Mouse (Mus musculus): ENCODE data around the gene Akap9. TPM values are rescaled to one million over a fixed set of nuclear protein-coding genes. Genes with fewer than 3 reads are reported as not detected.
"Not testable (repeated sequence)": the region's sequence is repeated elsewhere in the genome, so short reads cannot be mapped to it uniquely, and the experiment has no call there.

The Akap9 gene
- polyA plus RNA-seq, 1 experiment from 2014 or later: 130 TPM

GRCm38 (mm10) chr5:4101770-4102169 is 173.9 kb downstream of the Akap9 start:
- Histone ChIP-seq H3K27me3 (ENCODE audit: control insufficient read depth, insufficient read depth, low read length) (no peaks in the 10 kb centered on the region), H3K4me1 (ENCODE audit: control insufficient read depth, insufficient read depth, low read length) (no peaks in the 10 kb centered on the region), H3K36me3 (ENCODE audit: control insufficient read depth, insufficient read depth, low read length) (peaks cover 11% of the 10 kb centered on the region), H3K4me2 (ENCODE audit: low read depth, severe bottlenecking) (no peak overlapping the region), H3K9ac (ENCODE audit: low read length) (no peak overlapping the region), H3K9me3 (ENCODE audit: control insufficient read depth, low read length) (no peaks in the 10 kb centered on the region), H3K4me3 (ENCODE audit: low read depth, low read length) (no peak overlapping the region), H3K27ac (replicated peaks; ENCODE audit: low read depth, low read length) (no peak overlapping the region)
- DNase-seq (ENCODE audit: low spot score): no peak
- 88% methylated on average over 2 of the region's 2 CpGs for WGBS
- ATAC-seq (ENCODE audit: insufficient number of reproducible peaks, low FRiP score, low TSS enrichment, low read depth): no peak

GRCm38 (mm10) chr5:4103626-4104340 is 175.9 kb downstream of the Akap9 start:
- H3K27me3 ChIP-seq (ENCODE audit: control insufficient read depth, insufficient read depth, low read length): no peaks in the 10 kb centered on the region
- no peaks in the 10 kb centered on the region for H3K4me1 ChIP-seq (ENCODE audit: control insufficient read depth, insufficient read depth, low read length)
- H3K4me3 ChIP-seq (ENCODE audit: low read depth, low read length): peak overlapping the region; percentile 96
- H3K9me3 ChIP-seq (ENCODE audit: control insufficient read depth, low read length): no peaks in the 10 kb centered on the region
- peak overlapping the region; percentile 87 for H3K9ac ChIP-seq (ENCODE audit: low read length)
- H3K4me2 ChIP-seq (ENCODE audit: low read depth, severe bottlenecking): peak overlapping the region; percentile 53
- no peak for DNase-seq (ENCODE audit: low spot score)
- peak overlapping the region; percentile 88 for H3K27ac ChIP-seq (replicated peaks; ENCODE audit: low read depth, low read length)
- peak; percentile 65 for ATAC-seq (ENCODE audit: insufficient number of reproducible peaks, low FRiP score, low TSS enrichment, low read depth)
- peaks cover 11% of the 10 kb centered on the region for H3K36me3 ChIP-seq (ENCODE audit: control insufficient read depth, insufficient read depth, low read length)
- WGBS: under 1% methylated on average over 41 of the region's 41 CpGs

GRCm38 (mm10) chr5:4104341-4105040 is 176.6 kb downstream of the Akap9 start, which contains the start of gene Cyp51:
Gene Cyp51, minus strand, starts transcription at chr5:4104746.
- Histone ChIP-seq H3K4me1 (ENCODE audit: control insufficient read depth, insufficient read depth, low read length) (no peaks in the 10 kb centered on the region), H3K36me3 (ENCODE audit: control insufficient read depth, insufficient read depth, low read length) (peaks cover 8% of the 10 kb centered on the region), H3K9me3 (ENCODE audit: control insufficient read depth, low read length) (no peaks in the 10 kb centered on the region), H3K4me3 (ENCODE audit: low read depth, low read length) (peak within 1 kb of the TSS; percentile 96), H3K4me2 (ENCODE audit: low read depth, severe bottlenecking) (peak within 1 kb of the TSS; percentile 53), H3K27me3 (ENCODE audit: control insufficient read depth, insufficient read depth, low read length) (no peaks in the 10 kb centered on the region), H3K9ac (ENCODE audit: low read length) (peak within 1 kb of the TSS; percentile 87), H3K27ac (replicated peaks; ENCODE audit: low read depth, low read length) (peak within 1 kb of the TSS; percentile 88)
- under 1% methylated on average over 59 of the region's 59 CpGs for WGBS
- DNase-seq (ENCODE audit: low spot score): peak; percentile 94
- peak; percentile 97 for ATAC-seq (ENCODE audit: insufficient number of reproducible peaks, low FRiP score, low TSS enrichment, low read depth)

- ATAC-seq (ENCODE audit: insufficient number of reproducible peaks, low FRiP score, low TSS enrichment, low read depth) (no peak), DNase-seq (ENCODE audit: low spot score) (no peak)
- H3K9ac ChIP-seq (ENCODE audit: low read length): no peak overlapping the region
- no peaks in the 10 kb centered on the region for H3K4me1 ChIP-seq (ENCODE audit: control insufficient read depth, insufficient read depth, low read length)
- no peak overlapping the region for H3K4me2 ChIP-seq (ENCODE audit: low read depth, severe bottlenecking)
- no peaks in the 10 kb centered on the region for H3K27me3 ChIP-seq (ENCODE audit: control insufficient read depth, insufficient read depth, low read length)
- H3K36me3 ChIP-seq (ENCODE audit: control insufficient read depth, insufficient read depth, low read length): peaks cover 6% of the 10 kb centered on the region; the same call in 1 of the 2 replicates
- H3K27ac ChIP-seq (replicated peaks; ENCODE audit: low read depth, low read length): no peak overlapping the region
- no peaks in the 10 kb centered on the region for H3K9me3 ChIP-seq (ENCODE audit: control insufficient read depth, low read length)
- H3K4me3 ChIP-seq (ENCODE audit: low read depth, low read length): no peak overlapping the region
- 96% methylated on average over 2 of the region's 2 CpGs for WGBS
These were observed 177.9 kb downstream of the Akap9 start for GRCm38 (mm10) chr5:4105651-4106186.

GRCm38 (mm10) chr5:4107056-4107455 is 179.2 kb downstream of the Akap9 start:
- not testable (repeated sequence) for H3K36me3 ChIP-seq (ENCODE audit: control insufficient read depth, insufficient read depth, low read length); H3K9me3 ChIP-seq (ENCODE audit: control insufficient read depth, low read length); H3K9ac ChIP-seq (ENCODE audit: low read length); H3K4me2 ChIP-seq (ENCODE audit: low read depth, severe bottlenecking); H3K27me3 ChIP-seq (ENCODE audit: control insufficient read depth, insufficient read depth, low read length); H3K4me3 ChIP-seq (ENCODE audit: low read depth, low read length); ATAC-seq (ENCODE audit: insufficient number of reproducible peaks, low FRiP score, low TSS enrichment, low read depth); H3K27ac ChIP-seq (replicated peaks; ENCODE audit: low read depth, low read length); H3K4me1 ChIP-seq (ENCODE audit: control insufficient read depth, insufficient read depth, low read length); DNase-seq (ENCODE audit: low spot score)
- WGBS: 65% methylated on average over 7 of the region's 7 CpGs

GRCm38 (mm10) chr5:4112570-4113098 is 184.8 kb downstream of the Akap9 start:
- Histone ChIP-seq H3K27me3 (ENCODE audit: control insufficient read depth, insufficient read depth, low read length) (no peaks in the 10 kb centered on the region), H3K9ac (ENCODE audit: low read length) (no peak overlapping the region), H3K4me3 (ENCODE audit: low read depth, low read length) (no peak overlapping the region), H3K9me3 (ENCODE audit: control insufficient read depth, low read length) (no peaks in the 10 kb centered on the region), H3K27ac (replicated peaks; ENCODE audit: low read depth, low read length) (no peak overlapping the region), H3K4me1 (ENCODE audit: control insufficient read depth, insufficient read depth, low read length) (no peaks in the 10 kb centered on the region), H3K4me2 (ENCODE audit: low read depth, severe bottlenecking) (no peak overlapping the region), H3K36me3 (ENCODE audit: control insufficient read depth, insufficient read depth, low read length) (no peaks in the 10 kb centered on the region)
- DNase-seq (ENCODE audit: low spot score): no peak
- WGBS: 92% methylated on average over 5 of the region's 5 CpGs
- ATAC-seq (ENCODE audit: insufficient number of reproducible peaks, low FRiP score, low TSS enrichment, low read depth): no peak

Other genes with a start within 250 kb of the Akap9 start
- gene Ankib1, start 125.1 kb upstream of the Akap9 start, polyA plus RNA-seq (2014; fragmentation: Nextera tagmentation; extraction: Ambion mirVana): 10.8 and 12.4 TPM in 2 replicates
- gene Krit1, start 124.9 kb upstream of the Akap9 start, polyA plus RNA-seq (2014; fragmentation: Nextera tagmentation; extraction: Ambion mirVana): 52.0 and 55.1 TPM in 2 replicates
- gene Lrrd1, start 82.9 kb upstream of the Akap9 start, polyA plus RNA-seq (2014; fragmentation: Nextera tagmentation; extraction: Ambion mirVana): 0.05 TPM in 1 of 2 replicates, not detected in the other
- 7.2 and 8.8 TPM in 2 replicates for gene Mterf1a, start 34.1 kb upstream of the Akap9 start, polyA plus RNA-seq (2014; fragmentation: Nextera tagmentation; extraction: Ambion mirVana)
- gene Cyp51, start 176.7 kb downstream of the Akap9 start, polyA plus RNA-seq (2014; fragmentation: Nextera tagmentation; extraction: Ambion mirVana): 115 and 118 TPM in 2 replicates